Mouse (Mus musculus) erythroblast, embryonic 14.5 days (primary cell): ENCODE data around the gene C8a. TPM values are rescaled to one million over a fixed set of nuclear protein-coding genes. Genes with fewer than 3 reads are reported as not detected.

ENCODE experiments used
- H3K27me3 ChIP-seq: 2 replicates; pipeline ENCODE4 v1.6.1; 2012; ENCODE audit warnings: inconsistent platforms; ENCODE audit not compliant: control insufficient read depth
- H3K36me3 ChIP-seq: 2 replicates; pipeline ENCODE4 v1.6.1; 2012; ENCODE audit warnings: mild to moderate bottlenecking, inconsistent platforms; ENCODE audit not compliant: control insufficient read depth
- H3K4me1 ChIP-seq: 2 replicates; pipeline ENCODE4 v1.6.1; 2012; ENCODE audit warnings: inconsistent platforms; ENCODE audit not compliant: control insufficient read depth
- H3K4me3 ChIP-seq: replicated peaks from 2 replicates; pipeline ENCODE3; 2012; ENCODE audit warnings: moderate library complexity, mild to moderate bottlenecking, inconsistent platforms
- H3K9me3 ChIP-seq: 2 replicates; pipeline ENCODE4 v1.6.1; 2012; ENCODE audit warnings: low read length, inconsistent platforms, mixed read lengths; ENCODE audit not compliant: control insufficient read depth
- GATA1 ChIP-seq: IDR thresholded peaks from 2 replicates; pipeline ENCODE4 v1.6.1; 2012; ENCODE audit warnings: low read length, inconsistent platforms, mixed read lengths
- TAL1 ChIP-seq: IDR thresholded peaks from 3 replicates; pipeline ENCODE4 v1.6.1; 2012; ENCODE audit warnings: low read length, inconsistent platforms, mixed read lengths
- polyA plus RNA-seq: library from polyadenylated mRNA; stranded (reverse); fragments of >175 nt; gene quantifications from 2 replicates; pipeline ENCODE4 v1.2.3, GENCODE M21; 2012

The C8a gene
- polyA plus RNA-seq, 1 experiment: not detected

DNA sequence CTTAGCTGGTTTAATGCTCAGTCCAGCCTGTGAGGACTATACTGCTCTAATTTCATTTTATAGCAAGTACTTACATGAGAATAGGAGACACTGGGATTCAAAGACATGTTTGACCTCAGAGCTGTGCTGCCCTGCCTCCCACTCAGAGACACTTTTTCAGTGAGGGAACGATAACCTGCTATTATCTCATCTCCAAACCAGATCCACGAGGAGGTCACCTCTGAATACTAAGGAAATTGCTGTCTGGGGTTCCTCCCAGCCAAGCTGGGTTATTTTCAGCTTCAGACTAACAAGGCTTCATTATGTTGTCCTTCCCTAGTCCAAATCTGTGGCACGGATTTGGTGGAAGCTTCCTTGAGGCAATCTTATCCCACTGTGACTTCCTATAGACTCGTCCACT, 56.3 kb downstream of the C8a start:
- Histone ChIP-seq H3K4me3 (no peak overlapping the region), H3K9me3 (peaks cover 12% of the 10 kb centered on the region), H3K4me1 (no peaks in the 10 kb centered on the region), H3K36me3 (no peaks in the 10 kb centered on the region), H3K27me3 (no peaks in the 10 kb centered on the region)
- TF ChIP-seq TAL1 (no peak), GATA1 (no peak)

DNA sequence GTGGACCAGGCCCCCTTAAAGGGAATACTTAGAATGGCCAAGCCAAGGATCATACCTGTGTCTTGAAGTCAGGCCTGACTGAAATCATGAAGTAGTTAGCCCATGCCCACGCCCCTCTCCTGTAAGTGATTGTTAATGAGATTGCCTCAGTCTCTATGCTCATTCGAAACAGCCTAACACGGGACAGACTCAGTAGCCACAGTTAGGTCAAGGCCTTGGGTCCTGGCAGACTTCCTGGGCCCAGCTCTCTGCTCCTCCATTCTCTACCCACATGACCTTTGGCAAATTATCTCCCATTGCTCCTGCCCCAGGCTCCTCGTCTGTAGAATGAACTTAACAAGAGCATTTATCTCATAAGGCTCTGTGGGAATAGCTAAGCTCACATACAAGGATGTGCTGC, 57.2 kb downstream of the C8a start:
- TF ChIP-seq GATA1 (no peak), TAL1 (no peak)
- H3K36me3 ChIP-seq: no peaks in the 10 kb centered on the region
- no peaks in the 10 kb centered on the region for H3K27me3 ChIP-seq
- peaks cover 15% of the 10 kb centered on the region for H3K9me3 ChIP-seq
- no peaks in the 10 kb centered on the region for H3K4me1 ChIP-seq
- H3K4me3 ChIP-seq: no peak overlapping the region

DNA sequence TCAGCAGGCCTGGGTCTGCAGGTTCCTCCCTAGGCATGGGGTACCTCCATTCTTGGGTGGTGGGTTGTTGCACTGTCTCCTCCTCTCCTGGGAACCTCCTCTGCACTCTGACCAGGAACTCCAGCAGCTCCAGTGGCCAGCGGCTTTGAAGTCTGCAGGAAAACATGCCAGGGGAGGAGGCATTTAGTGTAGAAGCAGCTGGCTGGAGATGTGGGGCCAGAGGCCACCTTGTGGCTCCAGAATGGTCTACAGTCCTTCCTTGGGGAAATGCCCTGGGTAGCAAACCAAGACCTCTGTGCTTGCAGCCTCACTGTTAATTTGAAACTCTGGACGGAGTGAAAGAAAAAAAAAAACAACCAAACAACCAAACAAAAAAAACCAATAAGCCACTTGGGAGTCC, 58.7 kb downstream of the C8a start:
- TF ChIP-seq TAL1 (no peak), GATA1 (no peak)
- H3K27me3 ChIP-seq: no peaks in the 10 kb centered on the region

DNA sequence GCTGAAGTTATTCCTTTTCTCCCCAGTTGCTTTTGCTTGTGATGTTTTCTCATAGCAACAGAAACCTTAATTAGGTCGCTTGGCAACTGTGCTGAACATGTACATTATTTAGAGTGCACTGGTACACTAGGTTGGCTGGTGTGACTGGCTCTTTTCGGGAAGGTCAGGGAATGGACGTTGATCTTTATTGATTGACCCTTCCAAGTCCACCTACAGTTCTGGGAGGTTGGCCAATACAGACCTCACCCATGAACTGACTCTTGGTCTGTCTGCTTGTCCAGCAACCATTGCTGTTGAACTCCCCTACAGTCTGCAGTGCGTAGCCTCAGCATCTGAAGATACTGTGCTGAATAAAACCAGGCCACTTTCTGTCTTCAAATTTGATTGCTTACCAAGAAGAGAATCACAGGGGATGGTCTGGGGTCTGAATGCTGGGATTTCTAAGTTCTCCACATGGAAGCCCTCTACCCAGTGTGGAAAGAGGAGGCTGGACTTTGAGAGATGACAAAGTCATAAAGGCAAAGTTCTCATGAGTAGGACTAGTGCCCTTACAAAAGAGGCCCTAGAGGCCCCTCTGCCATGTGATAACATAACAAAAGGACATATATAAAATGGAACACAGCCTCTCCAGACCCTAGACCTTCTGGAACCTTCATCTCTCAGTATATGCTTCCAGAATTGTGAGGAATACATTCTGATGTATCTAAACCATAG, 59.5 kb downstream of the C8a start:
- Histone ChIP-seq H3K27me3 (no peaks in the 10 kb centered on the region), H3K9me3 (peaks cover 16% of the 10 kb centered on the region), H3K4me3 (no peak overlapping the region), H3K4me1 (no peaks in the 10 kb centered on the region), H3K36me3 (no peaks in the 10 kb centered on the region)
- no peak for TF ChIP-seq GATA1
- TF ChIP-seq TAL1: no peak

More for the DNA sequence above, 58.7 kb downstream of the C8a start:
- peaks cover 15% of the 10 kb centered on the region for H3K9me3 ChIP-seq
- H3K4me3 ChIP-seq: no peak overlapping the region
- no peaks in the 10 kb centered on the region for H3K36me3 ChIP-seq
- no peaks in the 10 kb centered on the region for H3K4me1 ChIP-seq

DNA sequence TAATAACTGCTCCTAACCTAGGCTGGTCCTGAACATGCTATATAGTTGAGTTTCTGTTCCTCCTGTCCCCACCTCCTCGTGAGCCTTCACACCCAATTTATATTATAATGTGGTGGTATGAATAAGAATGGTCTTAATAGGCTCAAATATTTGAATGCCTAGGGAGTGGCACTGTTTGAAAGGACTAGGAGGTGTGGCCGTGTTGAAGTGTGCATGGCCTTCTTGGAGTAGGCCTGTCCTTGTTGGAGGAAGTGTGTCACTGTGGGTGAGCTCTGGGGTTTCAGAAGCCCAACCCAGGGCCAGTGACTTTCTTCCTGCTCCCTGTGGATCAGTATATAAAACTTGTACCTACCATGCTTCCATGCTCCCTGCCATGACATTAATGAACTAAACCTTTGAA, 62.6 kb downstream of the C8a start:
- no peaks in the 10 kb centered on the region for H3K4me1 ChIP-seq
- H3K27me3 ChIP-seq: no peaks in the 10 kb centered on the region
- no peak overlapping the region for H3K4me3 ChIP-seq
- no peak for TF ChIP-seq TAL1
- TF ChIP-seq GATA1: no peak
- H3K9me3 ChIP-seq: peaks cover 18% of the 10 kb centered on the region
- H3K36me3 ChIP-seq: no peaks in the 10 kb centered on the region

DNA sequence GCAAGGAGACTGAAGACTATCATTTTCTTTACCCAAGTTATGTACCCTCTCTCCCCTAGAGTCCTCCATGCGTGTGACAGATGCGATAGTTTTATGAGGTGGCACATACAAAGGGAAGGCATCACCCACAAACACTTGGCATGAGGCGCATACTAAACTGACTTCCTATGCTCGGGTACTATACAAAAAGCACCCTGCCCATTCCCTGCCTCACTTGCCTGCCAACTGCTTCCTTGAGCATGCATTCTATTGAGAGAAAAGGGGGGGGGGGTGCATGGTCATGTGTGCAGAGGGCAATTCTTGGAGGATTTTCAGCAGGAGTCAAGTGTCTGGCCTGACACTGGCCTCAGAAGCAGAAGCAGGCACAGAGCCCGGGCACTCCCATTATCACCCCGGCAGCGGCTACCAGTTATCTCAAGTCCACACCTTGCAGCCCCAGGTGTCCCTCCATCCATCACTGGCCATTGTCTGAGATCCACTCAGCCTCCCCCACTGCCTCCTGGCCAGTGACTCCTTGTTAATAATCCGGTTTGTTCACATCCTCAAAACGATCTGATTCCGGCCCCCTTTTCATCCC, 65.4 kb downstream of the C8a start:
- H3K36me3 ChIP-seq: no peaks in the 10 kb centered on the region
- H3K4me1 ChIP-seq: no peaks in the 10 kb centered on the region
- no peak overlapping the region for H3K4me3 ChIP-seq
- TF ChIP-seq GATA1: no peak
- no peaks in the 10 kb centered on the region for H3K27me3 ChIP-seq
- peaks cover 14% of the 10 kb centered on the region; the same call in 1 of the 2 replicates for H3K9me3 ChIP-seq

DNA sequence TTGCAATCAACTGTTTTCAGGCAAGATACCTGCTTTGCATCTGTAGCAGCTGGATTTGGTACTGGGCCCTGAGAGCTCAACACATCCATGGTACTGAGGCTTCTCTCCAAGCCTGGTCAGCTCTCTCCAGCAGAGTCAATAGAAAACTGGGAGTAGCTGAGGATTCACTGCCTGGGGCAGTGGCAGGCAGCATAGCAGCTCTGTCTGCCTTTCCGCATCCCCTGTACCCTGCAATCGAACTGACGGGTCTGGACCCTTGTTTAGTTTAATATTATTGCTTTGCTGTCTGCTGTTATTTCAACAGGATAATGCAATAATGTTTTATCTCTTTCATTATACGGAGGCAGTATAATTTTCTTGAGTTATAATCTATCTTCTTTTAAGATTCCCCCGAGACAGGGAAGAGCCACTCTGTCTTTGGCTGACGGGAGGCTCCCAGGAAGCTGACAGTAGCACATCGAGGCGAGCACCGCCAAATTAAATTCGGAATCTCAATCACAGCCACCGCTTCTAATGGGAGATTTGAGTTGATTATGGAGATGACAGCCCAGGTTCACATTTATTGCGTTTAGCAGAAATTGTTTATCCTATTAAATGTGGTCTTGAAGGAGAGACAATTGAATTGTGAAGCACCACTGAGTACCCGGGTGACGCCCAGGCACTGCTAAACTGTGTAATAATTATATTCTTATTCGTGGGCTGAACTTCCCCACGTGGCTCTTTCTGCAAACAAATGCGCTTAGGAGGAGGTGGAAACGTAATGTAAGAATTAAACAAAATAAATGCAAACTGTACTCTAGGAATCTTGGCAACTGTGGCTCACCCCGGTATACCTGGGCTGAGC, 70.6 kb downstream of the C8a start:
- no peak overlapping the region for H3K4me3 ChIP-seq
- H3K27me3 ChIP-seq: no peaks in the 10 kb centered on the region
- H3K9me3 ChIP-seq: peaks cover 4% of the 10 kb centered on the region; the same call in 1 of the 2 replicates
- TF ChIP-seq GATA1 (no peak), TAL1 (no peak)
- no peaks in the 10 kb centered on the region for H3K4me1 ChIP-seq
- H3K36me3 ChIP-seq: no peaks in the 10 kb centered on the region

DNA sequence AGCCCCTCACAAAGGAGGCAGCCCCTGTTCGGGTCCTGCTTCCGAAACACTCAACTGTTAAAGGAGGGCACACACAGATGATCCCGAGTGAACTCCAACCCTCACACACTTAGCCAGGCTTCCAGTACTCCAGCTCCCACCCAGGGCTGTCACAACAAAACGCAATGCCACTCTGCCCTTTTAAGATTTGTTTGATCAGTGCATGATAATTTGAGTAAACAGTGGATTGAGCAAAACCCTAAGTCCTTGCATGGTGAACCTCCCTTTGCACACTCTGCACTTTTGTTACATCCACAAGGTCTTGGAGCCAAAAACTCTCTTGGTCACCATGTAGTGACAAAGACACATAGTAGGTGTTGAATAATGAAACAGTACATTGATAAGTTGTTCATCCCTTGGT, 72.1 kb downstream of the C8a start:
- H3K36me3 ChIP-seq: no peaks in the 10 kb centered on the region
- no peak for TF ChIP-seq TAL1
- no peak for TF ChIP-seq GATA1
- H3K27me3 ChIP-seq: no peaks in the 10 kb centered on the region
- no peaks in the 10 kb centered on the region for H3K4me1 ChIP-seq
- H3K9me3 ChIP-seq: 0 out of 2 replicates have a peak, but pooled peaks cover 4% of the 10 kb centered on the region
- H3K4me3 ChIP-seq: no peak overlapping the region

DNA sequence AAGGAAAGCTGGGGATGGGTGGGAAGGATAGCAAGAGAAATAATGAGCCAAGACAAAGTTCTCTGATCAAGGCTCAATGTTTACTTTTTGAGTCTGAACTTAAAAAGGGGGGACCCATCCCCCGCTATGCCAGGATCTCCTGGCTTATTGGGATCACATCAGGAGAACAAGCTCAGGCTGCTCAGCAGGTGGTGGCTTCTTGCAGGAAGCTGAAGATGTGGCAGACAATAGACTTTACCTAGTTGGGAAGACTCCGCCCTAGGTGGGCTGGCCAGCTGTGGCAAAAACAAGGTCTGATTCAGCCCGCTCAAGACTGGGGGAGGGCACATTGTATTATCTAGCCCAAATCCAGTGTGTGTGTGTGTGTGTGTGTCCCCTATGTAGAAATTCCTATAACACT, 74.6 kb downstream of the C8a start:
- 0 out of 2 replicates have a peak, but pooled peaks cover 4% of the 10 kb centered on the region for H3K9me3 ChIP-seq
- TF ChIP-seq TAL1: no peak
- no peak for TF ChIP-seq GATA1
- no peaks in the 10 kb centered on the region for H3K4me1 ChIP-seq

More for the DNA sequence above, 74.6 kb downstream of the C8a start:
- Histone ChIP-seq H3K4me3 (no peak overlapping the region), H3K27me3 (no peaks in the 10 kb centered on the region), H3K36me3 (no peaks in the 10 kb centered on the region)
